Mouse (Mus musculus) bone marrow macrophage, adult 2 months (primary cell): ENCODE data around the gene 2810006K23Rik.

Experiments
- CTCF ChIP-seq: IDR thresholded peaks from 2 replicates; pipeline ENCODE4 v1.5.1; 2012; ENCODE audit warnings: low read depth, mild to moderate bottlenecking, low read length, moderate library complexity
- POLR2A ChIP-seq: IDR thresholded peaks from 2 replicates; pipeline ENCODE4 v1.6.1; 2012; ENCODE audit warnings: mild to moderate bottlenecking, low read depth, low read length, borderline replicate concordance

GRCm38 (mm10) chr5:124359641-124360040 is 31.8 kb downstream of the 2810006K23Rik start:
- TF ChIP-seq CTCF (no peak), POLR2A (no peak)
